Mouse (Mus musculus): ENCODE measurements at regions not wholly inside any gene's neighbourhood (a gene's known extent, or its start where the extent isn't known, plus 50 kb on each side); places are given as distances from the start of the nearest gene placed in this dataset.
"Not testable (repeated sequence)": the region's sequence is repeated elsewhere in the genome, so short reads cannot be mapped to it uniquely, and the experiment has no call there.

- DNase-seq (ENCODE audit: low read depth, low spot score), result not testable (repeated sequence)
Observed at GRCm38 (mm10) chr8:19976461-19976860, 73.3 kb downstream of the Gm31371 start.

GRCm38 (mm10) chr8:19979536-19980345 lies 76.5 kb downstream of the Gm31371 start:
- peak; percentile 69 for DNase-seq (ENCODE audit: low read depth, low spot score)

DNA sequence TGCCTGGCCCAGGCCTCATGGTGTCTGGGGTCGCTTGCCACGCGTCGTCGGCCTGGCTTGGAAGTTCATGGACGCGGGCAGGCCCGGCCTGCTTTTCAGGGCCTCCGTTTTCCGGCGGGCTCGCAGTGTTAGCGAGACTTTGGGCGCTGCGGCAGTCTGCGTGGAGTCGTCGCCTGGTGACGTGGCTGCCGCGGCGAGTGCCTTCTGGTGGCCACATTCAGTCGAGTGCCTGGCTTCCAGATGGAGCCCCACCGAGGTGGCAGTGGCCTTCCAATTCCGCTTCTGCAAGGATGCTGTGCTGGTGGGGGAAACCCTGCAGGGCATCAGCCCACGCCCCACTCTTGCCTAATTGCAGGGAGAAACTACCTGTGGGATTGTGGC lies 77.1 kb downstream of the Gm31371 start:
- DNase-seq (ENCODE audit: low read depth, low spot score), result not testable (repeated sequence)

- not testable (repeated sequence) for DNase-seq (ENCODE audit: low read depth, low spot score)
Observed at GRCm38 (mm10) chr8:20008106-20008505, 104.9 kb downstream of the Gm31371 start.

GRCm38 (mm10) chr8:20010947-20011346 lies 107.8 kb downstream of the Gm31371 start:
- not testable (repeated sequence) for DNase-seq (ENCODE audit: low read depth, low spot score)

DNA sequence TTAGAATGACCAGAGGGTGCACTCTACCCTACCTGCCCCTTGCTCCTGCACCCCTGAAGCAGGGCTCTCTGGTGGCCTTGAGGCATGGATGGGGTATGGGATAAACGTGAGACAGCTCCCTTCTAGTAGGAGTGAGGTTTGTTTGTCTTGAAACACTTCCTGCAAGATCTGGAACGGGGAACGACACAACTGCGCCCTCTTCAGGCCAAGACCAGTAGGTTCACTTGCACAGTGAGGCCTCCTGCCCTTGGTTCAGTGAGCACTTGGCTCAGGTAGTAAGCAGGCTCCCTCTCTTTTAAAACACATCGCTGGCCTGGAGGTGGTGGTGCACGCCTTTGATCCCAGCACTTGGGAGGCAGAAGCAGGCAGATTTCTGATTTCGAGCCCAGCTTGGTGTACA lies 110.1 kb downstream of the Gm31371 start:
- DNase-seq (ENCODE audit: low read depth, low spot score), result peak; percentile 8

- not testable (repeated sequence) for DNase-seq (ENCODE audit: low read depth, low spot score)
Observed at GRCm38 (mm10) chr8:20014451-20015130, 111.4 kb downstream of the Gm31371 start.

- not testable (repeated sequence) for DNase-seq (ENCODE audit: low read depth, low spot score)
Observed at GRCm38 (mm10) chr8:20015411-20016081, 112.4 kb downstream of the Gm31371 start.

- DNase-seq (ENCODE audit: low read depth, low spot score), result not testable (repeated sequence)
Observed at GRCm38 (mm10) chr8:20016082-20016840, 113.1 kb downstream of the Gm31371 start.

DNA sequence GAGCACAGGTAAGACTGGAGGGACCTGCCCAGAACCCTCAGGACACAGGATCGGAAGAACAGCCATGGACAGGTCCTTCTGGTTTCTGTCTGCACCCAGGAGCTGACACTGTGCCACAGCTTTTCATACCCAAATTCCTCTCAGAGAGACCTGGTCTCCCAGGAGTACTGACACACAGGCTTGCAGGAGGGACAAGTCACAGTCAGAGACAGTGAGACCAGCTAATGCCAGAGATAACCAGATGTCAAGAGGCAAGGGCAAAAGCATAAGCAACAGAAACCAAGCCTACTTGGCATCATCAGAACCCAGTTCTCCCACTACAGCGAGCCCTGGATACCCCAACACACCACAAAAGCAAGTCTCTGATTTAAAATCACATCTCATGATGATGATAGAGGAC lies 122.3 kb downstream of the Gm31371 start:
- DNase-seq (ENCODE audit: low read depth, low spot score), result not testable (repeated sequence)

DNA sequence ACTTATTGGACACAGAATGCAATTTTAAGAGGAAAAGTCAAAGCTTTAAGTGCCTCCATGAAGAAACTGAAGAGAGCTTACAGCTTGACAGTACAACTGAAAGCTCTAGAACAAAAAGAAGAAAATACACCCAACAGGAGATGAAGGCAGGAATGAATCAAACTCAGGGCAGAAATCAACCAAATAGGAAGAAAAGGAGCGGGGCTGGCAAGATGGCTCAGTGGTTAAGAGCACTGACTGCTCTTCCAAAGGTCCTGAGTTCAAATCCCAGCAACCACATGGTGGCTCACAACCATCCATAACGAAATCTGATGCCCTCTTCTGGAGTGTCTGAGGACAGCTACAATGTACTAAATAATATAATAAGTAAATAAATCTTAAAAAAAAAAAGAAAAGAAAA lies 124.8 kb downstream of the Gm31371 start:
- DNase-seq (ENCODE audit: low read depth, low spot score), result not testable (repeated sequence)

- not testable (repeated sequence) for DNase-seq (ENCODE audit: low read depth, low spot score)
Observed at GRCm38 (mm10) chr8:20030131-20030530, 126.9 kb downstream of the Gm31371 start.

- DNase-seq (ENCODE audit: low read depth, low spot score), result not testable (repeated sequence)
Observed at GRCm38 (mm10) chr8:20057626-20058025, 154.4 kb downstream of the Gm31371 start.

GRCm38 (mm10) chr8:20098121-20098520 lies 194.9 kb downstream of the Gm31371 start:
- DNase-seq (ENCODE audit: low read depth, low spot score), result not testable (repeated sequence)

- DNase-seq (ENCODE audit: low read depth, low spot score), result not testable (repeated sequence)
Observed at GRCm38 (mm10) chr8:20100241-20100640, 197.0 kb downstream of the Gm31371 start.

- DNase-seq (ENCODE audit: low read depth, low spot score), result not testable (repeated sequence)
Observed at GRCm38 (mm10) chr8:20102374-20102773, 199.2 kb downstream of the Gm31371 start.

DNA sequence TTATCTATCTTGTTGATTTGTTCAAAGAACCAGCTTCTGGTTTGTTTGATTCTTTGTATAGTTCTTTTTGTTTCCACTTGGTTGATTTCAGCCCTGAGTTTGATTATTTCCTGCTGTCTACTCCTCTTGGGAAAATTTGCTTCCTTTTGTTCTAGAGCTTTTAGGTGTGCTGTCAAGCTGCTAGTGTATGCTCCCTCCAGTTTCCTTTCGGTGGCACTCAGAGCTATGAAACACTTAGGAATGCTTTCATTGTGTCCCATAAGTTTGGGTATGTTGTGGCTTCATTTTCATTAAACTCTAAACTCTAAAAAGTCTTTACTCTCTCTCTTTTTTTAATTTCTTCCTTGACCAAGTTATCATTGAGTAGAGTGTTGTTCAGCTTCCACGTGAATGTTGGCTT lies 204.0 kb downstream of the Gm31371 start:
- not testable (repeated sequence) for DNase-seq (ENCODE audit: low read depth, low spot score)

GRCm38 (mm10) chr8:20116785-20117184 lies 213.6 kb downstream of the Gm31371 start:
- not testable (repeated sequence) for DNase-seq (ENCODE audit: low read depth, low spot score)

DNA sequence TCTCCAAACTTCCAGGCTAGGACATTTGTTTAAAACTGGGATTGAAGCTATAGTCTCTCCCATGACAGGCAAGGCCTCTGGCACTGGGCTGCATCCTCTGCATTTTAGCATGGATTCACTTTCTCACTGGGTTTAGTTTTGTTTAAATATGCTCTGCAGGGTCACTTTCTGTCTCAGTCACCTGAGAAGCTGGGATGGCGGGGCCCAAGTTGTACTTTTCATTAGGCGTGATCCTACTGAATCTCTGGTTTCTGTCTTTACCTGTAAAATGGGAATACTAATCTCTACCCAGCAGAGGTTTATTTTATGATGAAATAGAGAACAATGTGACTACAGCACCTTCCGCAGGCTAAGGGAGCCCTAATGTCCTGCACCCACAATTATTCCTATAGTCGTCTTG lies 216.4 kb downstream of the Gm31371 start:
- not testable (repeated sequence) for DNase-seq (ENCODE audit: low read depth, low spot score)

DNA sequence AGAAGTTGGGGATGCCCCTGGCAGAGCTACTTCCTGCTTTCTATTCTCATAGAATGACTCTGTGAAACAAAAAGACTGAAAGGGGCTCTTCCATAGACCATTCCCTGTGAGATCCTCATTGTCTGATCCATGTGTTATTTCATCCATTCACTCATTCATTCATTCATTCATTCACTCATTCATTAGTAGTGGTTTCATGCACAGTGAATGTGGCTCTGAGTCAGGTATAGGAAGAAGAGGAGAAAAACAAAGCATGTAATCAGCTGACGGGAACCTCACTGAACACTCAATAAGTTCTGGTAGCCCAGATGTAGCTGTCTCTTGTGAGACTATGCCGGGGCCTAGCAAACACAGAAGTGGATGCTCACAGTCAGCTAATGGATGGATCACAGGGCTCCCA lies 217.0 kb downstream of the Gm31371 start:
- not testable (repeated sequence) for DNase-seq (ENCODE audit: low read depth, low spot score)

- DNase-seq (ENCODE audit: low read depth, low spot score), result not testable (repeated sequence)
Observed at GRCm38 (mm10) chr8:20121391-20121909, 218.3 kb downstream of the Gm31371 start.
